Mouse (Mus musculus): ENCODE measurements around the gene Acnat1.
A peak's percentile ranks its signal among the peaks of the same experiment; 100 is the strongest.
"Not testable (repeated sequence)": the region's sequence is repeated elsewhere in the genome, so short reads cannot be mapped to it uniquely, and the experiment has no call there.

Acnat1 gene

DNA sequence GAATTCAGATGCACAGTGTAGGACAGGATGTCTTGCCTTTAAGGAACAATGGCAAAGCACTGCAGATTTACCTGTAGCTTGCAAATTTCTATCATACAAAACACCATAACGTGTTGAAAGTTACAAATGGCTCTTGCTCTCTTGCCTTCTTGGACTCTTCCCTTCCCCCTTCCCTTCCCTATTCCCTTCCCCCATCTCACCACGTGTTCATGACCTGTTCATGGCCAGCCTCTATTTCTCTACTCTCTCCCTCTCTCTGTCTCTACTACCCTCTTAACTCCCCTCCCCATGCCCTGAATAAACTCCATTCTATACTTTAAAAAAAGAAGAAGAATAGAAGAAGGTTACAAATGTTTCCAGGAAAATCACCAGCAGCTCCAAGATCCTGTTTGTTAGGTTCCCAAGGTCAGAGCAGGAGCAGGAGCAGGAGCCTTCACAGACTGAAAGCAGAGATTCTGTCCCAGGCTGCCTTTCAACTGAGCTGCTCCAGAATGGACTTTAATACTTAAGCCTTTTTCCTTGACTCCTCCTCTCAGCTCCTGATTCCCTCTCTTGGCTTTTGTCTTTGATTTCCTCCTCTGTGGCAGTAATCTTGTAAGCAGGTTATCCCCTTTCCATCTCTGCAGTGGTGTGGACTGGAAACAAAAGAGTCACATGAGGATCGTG, at the start of gene Acnat1:
Gene Acnat1 (minus strand): TSS at position 478 of the 666 bp plus-strand sequence.
- no peak for DNase-seq (ENCODE audit: extremely low read depth, low read depth)

DNA sequence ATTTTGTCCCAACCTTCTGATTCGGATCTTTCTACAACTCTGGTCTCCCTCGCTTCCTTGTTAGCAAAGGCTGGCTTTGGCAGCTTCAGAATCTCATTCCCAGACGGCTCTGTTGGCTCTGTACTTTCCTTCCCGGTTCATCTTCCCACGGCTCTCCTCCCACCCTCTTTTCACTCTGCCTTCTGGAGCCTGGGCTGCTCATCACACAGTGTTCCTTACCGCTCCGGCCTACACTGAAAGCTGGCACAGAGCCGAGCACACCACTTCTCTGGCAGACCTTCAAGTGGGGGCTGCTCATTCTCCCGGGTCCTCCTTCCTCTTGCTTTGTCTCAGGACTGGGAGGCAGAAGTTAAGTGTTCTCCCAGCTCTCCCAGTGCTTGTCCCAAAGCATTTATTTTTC, 48.9 kb upstream of the Acnat1 start:
- no peak for DNase-seq (ENCODE audit: extremely low read depth, low read depth)

DNA sequence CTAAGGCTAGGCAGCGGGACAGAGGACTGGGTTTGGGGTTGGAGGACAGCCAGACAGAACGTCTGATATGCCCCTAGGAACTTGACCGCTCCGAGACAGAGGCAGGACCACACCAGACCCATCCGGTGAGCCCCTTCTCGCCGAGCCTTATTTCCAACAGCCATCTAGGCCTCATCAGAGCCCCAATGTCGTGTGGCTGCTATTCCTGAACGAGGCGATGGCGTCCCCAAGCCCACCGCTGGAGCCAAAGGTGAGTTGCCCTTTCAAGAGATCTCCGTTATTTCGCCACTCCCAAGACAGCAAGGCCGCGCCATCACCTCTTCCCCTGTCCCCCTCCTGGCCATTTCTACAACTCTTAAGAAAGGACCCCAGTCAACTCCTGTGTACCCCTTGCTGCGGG, 47.6 kb upstream of the Acnat1 start:
- peak; percentile 24 for DNase-seq (ENCODE audit: extremely low read depth, low read depth)

DNA sequence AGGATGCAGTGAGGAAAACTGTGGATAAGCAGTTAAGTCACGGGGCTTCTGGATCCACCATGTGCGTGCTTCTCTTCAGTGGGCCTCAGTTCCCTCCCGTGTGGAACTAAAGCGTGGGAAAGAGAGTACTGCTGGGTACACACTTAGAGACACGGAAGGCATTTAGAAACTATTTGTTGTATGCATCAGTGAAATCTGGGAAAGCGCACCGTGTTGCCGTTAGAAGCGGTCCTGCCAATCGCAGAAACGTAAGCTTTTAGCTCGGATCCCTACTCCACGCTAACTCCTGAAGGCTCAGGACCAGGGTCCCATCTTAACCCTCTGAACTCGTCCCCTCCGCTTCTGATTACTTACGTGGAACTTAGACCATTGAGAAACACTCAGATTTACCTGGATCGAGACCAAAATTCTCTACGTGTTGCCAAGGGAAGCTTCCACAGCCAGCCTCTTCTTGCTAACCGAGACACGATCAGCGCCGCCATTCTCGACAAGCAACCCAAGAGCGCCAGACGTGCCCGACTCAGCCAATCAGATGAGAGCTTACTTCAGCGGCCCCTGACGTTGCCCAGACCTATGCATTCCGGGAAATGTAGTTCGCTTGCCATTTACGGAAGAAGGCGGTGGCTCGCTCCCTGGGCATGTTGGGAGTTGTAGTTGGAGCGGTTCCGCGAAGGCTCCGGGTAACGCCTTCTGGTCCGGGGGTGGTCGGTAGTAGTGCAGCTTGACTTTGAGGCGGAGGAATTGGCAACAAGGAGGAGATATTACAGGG, 47.0 kb upstream of the Acnat1 start, which contains the start of the genes Mrpl50 and Zfp189:
Gene Mrpl50 (minus strand): TSS at position 522 of the 769 bp plus-strand sequence.
Gene Zfp189 (plus strand): TSS at position 605 of the 769 bp plus-strand sequence.
- DNase-seq (ENCODE audit: extremely low read depth, low read depth), result peak; percentile 95

DNA sequence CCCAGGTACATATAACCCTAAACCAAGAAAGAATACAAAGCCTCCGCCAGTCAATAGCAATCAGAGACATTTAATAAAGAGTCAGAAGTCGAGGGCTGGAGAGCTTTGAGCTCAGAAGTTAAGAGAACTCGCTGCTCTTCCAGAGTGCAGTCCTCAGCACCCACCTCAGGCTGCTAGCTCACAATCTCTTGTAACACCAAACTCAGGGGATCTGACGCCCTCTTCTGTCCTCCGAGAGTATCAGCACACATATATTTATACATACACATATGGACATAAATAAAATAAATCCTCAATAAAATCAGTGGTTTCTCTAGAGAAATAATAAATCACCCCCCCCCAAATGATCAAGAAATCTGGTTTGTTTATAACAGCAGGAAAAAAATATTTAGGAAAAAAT, 45.8 kb upstream of the Acnat1 start:
- DNase-seq (ENCODE audit: extremely low read depth, low read depth), result peak; percentile 54

DNA sequence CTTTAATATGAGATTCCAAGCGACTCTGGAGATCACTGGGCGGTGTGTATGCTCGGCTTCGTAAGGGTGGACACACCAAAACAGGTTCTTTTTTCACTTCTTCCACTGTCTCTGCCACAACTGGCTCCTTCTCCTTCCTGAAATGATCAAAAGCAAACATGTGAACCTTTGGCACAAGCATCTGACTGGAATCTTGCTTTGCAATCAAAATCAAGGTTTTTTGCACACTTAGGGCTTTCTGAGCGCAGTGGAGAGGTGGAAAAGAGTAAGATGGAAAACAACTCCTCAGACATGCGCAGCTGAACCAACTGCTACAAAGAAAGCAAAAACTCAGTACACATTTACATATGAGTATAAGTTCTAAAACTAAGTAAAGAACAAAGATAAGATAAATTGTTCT, 40.7 kb upstream of the Acnat1 start:
- DNase-seq (ENCODE audit: extremely low read depth, low read depth), result no peak

DNA sequence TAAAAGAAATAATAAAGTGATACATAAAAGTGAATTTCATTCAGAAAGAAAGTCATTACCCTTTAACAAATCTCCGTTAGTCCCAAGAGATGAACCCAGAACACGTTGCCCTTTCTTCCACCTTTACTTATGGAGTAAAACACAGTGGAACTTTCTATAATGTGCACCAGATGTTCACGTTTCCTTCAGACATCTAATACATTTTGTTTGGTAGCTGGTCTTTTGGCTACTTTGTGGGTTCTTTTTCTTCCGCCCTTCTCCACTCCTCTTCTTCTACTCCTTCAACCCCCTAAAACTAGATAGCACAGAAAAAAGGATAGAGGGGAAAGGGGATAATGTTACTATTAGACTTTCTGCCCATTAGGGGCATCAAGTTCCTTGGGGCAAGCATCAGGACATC, 38.9 kb upstream of the Acnat1 start:
- DNase-seq (ENCODE audit: extremely low read depth, low read depth), result no peak

DNA sequence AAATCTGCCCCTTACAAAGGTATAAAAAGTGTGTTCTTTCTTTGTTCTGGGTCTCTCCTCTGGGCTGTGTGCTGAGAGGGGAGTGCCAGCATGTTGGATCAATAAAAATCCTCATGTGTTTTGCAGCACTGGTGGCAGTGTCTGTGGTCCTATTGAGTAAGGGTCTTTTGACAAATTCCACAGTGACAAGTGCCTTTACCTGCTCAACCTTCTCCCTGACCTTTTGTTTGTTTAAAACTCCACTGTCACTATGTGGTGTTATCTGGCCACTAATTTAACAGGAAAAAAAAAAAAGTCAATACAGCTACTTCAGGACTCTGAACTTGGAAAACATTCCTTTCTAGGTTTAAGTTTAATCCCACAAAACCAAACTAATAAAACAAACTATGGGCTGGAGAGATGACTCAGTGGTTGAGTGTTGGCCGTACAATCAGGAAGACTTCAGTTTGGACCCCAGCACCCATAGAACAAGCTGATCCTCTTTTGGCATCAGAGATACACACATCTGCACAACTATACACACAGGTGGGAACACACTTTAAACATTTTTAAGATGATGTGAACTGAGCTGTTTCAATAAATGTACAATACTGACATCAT, 36.6 kb upstream of the Acnat1 start:
- not testable (repeated sequence) for DNase-seq (ENCODE audit: extremely low read depth, low read depth)

DNA sequence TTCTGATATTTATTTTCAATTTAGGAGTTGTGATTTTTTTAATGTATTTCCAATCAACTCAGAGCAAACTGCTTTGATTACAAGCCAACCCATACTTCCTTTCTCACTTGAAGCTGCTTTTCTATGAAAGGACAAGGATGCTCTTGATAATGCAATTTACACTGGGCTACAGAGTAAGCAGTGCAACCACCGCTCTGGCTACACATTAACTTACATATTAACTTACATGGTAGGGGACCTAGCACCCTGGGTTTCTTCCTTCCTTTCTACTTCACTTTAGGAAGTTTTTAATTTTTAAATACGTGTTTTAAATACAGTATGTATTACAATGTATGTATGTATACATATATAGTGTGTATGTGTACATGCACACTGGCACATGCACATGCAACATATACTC, 35.5 kb upstream of the Acnat1 start:
- DNase-seq (ENCODE audit: extremely low read depth, low read depth), result no peak

DNA sequence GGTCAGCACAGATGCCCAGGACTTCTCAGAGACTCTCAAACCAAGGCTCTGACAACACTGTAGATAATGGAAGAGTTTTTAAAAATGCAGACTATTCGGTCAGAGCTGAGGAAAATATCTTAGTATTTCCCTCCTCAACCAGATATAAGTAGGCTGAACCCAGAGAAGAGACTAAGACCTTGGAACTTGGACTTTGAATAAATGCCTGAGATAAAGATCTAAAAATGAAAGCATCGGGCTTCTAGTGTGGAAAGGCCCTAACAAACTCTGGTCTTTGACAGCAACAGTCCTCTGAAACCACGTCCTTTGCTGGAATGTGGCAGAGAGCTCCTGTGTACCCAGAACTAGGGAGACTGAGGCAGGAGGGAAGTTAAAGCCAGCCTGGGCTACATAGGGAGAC, 32.7 kb upstream of the Acnat1 start, which contains the start of gene Baat:
Gene Baat (minus strand): TSS at position 172 of the 400 bp plus-strand sequence.
- no peak for DNase-seq (ENCODE audit: extremely low read depth, low read depth)

DNA sequence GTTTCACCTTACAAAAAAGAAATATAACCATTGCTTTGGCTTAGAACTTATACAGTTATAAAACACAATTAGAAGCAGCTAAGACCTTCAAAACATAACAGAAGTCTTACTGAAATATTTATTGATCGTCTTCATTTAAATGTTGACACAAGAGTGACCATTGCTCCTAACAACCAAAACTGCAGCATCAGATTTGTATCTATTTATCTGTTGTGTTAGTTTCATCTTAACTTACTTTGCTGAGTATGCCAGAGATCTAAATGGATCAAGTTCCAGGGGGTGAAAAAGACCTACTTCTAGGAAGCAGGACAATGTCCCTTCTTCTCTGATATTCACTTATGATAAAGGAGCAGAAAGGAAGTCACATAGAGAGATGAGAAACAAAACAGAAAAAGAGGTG, 29.9 kb upstream of the Acnat1 start:
- DNase-seq (ENCODE audit: extremely low read depth, low read depth), result no peak

DNA sequence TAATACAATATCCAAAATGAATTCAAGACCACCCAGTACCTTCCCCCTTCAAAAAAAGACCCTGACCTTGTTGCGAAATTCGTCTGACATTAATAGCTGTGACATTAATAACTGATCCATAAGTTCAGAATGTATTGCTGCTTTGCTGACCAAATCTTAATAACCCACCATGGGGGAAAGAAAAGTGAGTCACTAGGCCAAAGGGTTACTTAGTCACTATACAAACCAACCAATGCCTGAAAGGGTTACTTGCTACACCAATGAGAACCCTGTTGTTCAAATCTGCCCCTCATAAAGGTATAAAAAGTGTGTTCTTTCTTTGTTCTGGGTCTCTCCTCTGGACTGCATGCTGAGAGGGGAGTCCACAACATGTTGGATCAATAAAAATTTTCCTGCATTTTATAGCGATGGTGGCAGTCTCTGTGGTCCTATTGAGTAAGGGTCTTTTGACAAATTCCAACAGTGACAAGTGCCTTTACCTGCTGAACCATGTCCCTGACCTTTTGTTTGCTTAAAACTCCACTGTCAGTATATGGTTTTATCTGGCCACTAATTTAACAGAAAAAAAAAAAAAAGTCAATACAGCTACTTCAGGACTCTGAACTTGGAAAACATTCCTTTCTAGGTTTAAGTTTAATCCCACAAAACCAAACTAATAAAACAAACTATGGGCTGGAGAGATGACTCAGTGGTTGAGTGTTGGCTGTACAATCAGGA, 12.4 kb upstream of the Acnat1 start:
- DNase-seq (ENCODE audit: extremely low read depth, low read depth), result not testable (repeated sequence)

DNA sequence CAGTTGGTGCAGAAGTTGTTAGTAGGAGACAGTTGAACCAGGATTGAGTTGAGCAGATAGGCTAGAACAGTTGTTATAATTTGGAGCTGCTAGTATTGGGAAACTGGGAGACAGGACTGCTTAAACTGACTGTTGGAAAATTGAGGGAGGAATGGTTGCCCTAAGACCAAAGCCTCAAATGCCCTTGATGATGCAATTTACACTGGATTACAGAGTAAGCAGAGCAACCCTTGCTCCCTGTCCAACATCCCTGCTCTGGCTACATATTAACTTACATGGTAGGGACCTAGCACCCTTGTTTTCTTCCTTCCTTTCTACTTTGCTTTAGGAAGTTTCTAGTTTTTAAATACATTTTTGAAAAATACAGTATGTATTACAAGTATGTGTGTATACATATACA, 11.7 kb upstream of the Acnat1 start:
- no peak for DNase-seq (ENCODE audit: extremely low read depth, low read depth)

DNA sequence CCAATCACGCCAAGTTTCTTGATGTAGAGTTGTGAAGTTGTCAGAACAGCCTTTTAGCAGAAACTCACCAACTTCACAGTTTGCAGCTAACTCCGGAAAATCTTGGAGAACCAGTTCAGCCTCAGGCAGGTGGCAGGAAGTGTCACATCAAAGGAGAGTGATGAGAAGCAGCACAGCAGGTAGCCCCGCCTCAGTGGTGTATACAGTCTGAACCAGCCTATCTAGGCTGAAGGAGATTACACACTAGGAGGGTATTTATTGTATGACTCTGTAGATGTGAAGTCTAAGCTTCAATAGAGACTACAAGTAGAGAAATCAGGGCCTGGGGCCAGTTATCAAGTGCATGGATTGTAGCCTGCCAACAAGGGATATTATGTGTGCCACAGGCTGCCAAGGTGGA, 7.2 kb upstream of the Acnat1 start:
- DNase-seq (ENCODE audit: extremely low read depth, low read depth), result no peak

DNA sequence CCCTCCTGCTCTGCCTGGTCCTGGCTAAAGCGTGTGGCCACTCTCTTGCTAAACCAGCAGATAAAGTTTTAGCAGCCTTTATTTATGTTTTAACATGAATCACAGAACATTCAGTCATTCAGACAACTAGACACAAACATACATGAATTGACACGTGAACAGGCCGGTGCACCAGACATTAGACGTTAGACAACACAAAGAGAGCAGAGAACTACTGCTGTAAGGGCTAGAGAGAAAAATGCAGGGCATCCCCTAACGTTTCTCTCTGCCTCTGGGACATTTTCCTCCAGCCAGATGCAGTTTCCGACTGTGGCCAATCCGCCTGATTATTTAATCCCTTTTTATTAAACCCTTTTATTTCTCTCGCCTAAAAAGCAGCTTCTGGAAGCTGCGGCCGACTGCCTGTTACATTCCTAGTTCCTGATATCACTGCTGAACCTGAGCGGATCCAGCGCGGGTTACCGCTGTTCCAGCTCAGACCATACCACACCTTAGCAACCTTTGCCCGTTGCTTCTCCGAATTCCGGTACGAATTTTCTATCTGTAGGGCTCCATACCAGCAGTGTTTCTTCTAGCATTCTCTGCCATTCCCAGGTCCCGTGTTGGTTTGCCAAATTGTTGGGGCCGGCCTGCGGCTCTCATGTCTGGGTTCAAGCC, 6.5 kb upstream of the Acnat1 start:
- no peak for DNase-seq (ENCODE audit: extremely low read depth, low read depth)

DNA sequence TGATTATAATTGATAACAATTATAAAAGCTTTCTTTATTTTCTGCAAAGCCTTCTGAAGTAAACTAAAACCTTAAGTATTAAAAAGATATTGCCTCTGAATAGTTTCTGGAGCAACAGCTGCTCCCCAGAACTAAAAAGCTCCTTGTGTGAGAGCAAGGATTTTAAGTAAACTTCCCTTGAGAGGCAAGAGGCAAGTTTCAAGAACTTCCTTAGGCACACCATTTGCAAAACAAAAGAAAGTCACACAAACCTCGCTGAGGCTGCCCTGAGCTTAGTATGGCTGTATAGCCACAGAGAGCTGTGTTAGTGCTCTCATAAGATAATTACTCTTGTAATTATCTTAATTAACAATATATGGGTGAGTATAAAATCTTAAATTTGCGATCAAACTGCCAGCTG, 5.3 kb upstream of the Acnat1 start:
- DNase-seq (ENCODE audit: extremely low read depth, low read depth), result not testable (repeated sequence)

DNA sequence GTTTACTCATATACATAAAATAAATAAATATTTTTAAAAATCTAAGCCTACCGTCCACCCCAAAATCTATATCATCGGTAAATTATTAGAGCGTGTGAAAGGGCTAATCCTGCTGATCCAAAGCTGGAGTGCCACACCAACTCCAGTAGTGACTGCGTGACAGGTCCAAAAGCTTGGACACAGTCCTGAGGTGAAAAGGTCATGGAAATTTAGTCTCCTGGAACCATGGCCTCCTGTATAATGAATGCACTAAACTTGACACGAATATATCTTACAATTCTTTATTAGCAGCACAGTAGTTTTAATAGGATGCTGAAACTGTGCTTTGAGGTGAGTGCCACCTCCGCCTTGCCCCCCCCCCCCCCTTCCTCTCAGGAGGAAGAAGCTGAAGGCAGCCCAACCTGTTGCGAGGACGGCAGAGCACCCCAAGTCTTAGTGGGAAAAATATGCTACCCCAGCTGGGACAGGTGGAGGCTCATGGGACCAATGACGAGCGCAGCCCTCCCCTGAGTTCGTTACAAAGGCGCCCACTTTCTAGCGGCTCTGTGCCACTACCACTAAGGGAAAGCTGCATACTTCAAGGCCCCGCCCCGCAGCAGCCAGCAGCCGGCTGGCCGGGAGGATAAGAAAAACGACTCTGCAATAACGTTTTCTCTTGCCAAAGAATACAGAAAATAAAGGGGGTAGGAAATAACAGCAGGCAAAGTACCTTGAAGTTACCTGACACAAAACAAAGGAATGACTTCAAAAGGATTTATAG, 4.6 kb upstream of the Acnat1 start:
- peak; percentile 31 for DNase-seq (ENCODE audit: extremely low read depth, low read depth)

DNA sequence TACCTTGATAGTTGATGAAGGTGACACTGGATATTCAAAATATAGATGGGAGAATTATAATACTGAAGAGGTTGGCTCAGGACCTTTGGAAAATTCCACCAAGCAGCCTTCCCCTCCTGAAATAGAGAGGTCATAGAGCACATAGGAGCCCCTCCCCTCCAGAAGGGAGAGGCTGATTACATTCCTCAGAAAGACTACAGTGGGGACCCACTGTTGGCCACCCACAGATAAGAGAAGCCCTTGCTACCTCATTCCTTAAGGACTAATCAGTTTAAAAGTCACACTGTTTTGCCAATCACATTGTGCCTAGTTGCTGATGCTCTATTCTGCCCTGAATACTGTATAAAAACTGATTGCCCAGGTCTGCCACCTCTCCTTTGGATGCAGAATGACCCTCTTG, 871 bp upstream of the Acnat1 start:
- no peak for DNase-seq (ENCODE audit: extremely low read depth, low read depth)

DNA sequence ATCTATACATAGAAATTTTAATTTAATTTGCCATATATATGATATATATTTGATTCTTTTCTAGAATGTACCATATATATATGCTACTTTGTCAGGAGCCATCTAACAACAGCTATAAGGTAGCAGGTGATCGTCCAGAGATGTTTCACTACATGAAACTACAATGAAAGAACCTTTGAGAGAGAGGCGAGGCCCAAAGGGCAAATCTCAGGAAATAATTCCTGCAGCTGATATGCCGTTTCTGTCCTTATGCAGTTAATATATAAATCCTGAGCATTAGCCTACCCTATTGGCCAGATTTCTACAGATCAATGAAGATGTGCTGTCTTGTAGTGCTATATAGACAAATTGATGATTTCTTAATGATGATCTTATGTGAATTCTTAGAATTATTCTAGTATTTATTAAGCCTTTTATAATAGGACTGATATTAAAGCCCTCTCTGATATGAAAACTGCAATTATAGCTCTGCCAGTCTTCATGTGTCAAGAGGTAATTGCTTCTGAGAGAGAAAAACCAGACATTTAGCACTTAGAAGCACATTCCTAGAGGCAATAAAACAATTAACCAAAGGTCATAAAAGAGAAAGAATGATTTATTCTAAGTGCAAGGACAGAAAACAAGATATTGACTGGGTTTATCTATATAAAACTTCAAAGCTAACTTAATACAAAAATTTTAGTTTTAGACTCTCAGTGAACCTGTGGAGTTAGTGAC, 4.1 kb downstream of the Acnat1 start:
- no peak for DNase-seq (ENCODE audit: extremely low read depth, low read depth)

DNA sequence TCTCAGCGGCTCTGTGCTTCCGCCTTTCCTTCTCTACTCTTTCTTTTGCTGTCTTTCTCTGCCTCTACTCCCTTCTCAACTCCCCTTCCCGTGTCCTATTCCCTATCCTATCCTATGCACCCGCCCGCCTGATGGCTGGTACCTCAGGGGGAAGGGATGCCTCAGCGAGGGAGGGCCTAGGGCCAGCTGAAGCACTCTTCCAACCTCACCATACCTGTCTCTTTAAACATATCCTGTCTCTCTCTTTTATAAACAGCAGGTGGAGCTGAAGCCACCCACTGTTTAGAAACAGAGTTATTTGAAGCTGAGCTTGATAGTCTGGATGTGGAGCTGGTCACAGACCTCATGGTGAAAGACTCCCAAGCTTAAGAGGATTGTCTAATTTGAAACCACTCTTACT, 6.4 kb downstream of the Acnat1 start:
- DNase-seq (ENCODE audit: extremely low read depth, low read depth), result no peak
